ENCODE assay signal across 9 mouse cellular contexts in genomic region chr8:120293421-120294357, GRCm38 (mm10).
DNase-seq lines count a peak whose midpoint lies in the region; ATAC-seq and TF ChIP-seq lines count a peak whose summit lies in the region.
"Had no signal": no experiment of that assay in that cellular context is flagged by ENCODE, and none has a peak within 500 bp of the region (broad histone marks: within the 10 kb centered on the region; RNA-seq: fewer than 3 reads in every experiment).

No protein-coding gene starts in this region.

- peaks cover 7% of the 10 kb centered on the region; the same call in 1 of the 2 replicates for H3K27me3 ChIP-seq in hindbrain, embryonic 12.5 days
- no peaks in the 10 kb centered on the region for H3K27me3 ChIP-seq in midbrain, embryonic 13.5 days

- H3K4me1 ChIP-seq in hindbrain, embryonic 12.5 days = peaks cover 98% of the 10 kb centered on the region
- H3K4me1 ChIP-seq in midbrain, embryonic 13.5 days (replicated peaks) = peaks cover 99% of the 10 kb centered on the region

- DNase-seq in gastrocnemius, adult 2 months = no peak
- no peak for DNase-seq in gastrocnemius, postnatal 14 days
- DNase-seq in brain, embryonic 14.5 days (ENCODE audit: low read depth) = peak; percentile 92
- no peak for DNase-seq in urinary bladder, postnatal 4 days (ENCODE audit: low spot score in 2 of 2)
- no peak for DNase-seq in layer of hippocampus, postnatal 10 days (ENCODE audit: low spot score in 2 of 2)
- DNase-seq in embryo, embryonic 11 days = no peak
- DNase-seq: kidney, postnatal 36 days had no signal

- 0 out of 2 replicates have a peak overlapping the region, but pooled peaks have one; percentile 2 for H3K4me2 ChIP-seq in hindbrain, embryonic 12.5 days (replicated peaks)
- peak overlapping the region; percentile 11; the same call in 1 of the 2 replicates for H3K4me2 ChIP-seq in midbrain, embryonic 13.5 days (replicated peaks)

- no peak for TF ChIP-seq CTCF in gastrocnemius, adult 2 months (IDR thresholded peaks at IDR 0.05)
- TF ChIP-seq CTCF in brain, embryonic 14.5 days (IDR thresholded peaks at IDR 0.05; ENCODE audit: borderline replicate concordance, extremely low read depth, insufficient read depth, insufficient read length) = no peak

- H3K9me3 ChIP-seq in hindbrain, embryonic 12.5 days (replicated peaks) = no peaks in the 10 kb centered on the region
- H3K9me3 ChIP-seq in midbrain, embryonic 13.5 days = no peaks in the 10 kb centered on the region

- H3K27ac ChIP-seq in gastrocnemius, adult 2 months = peak overlapping the region; percentile 5; the same call in 1 of the 2 replicates
- H3K27ac ChIP-seq in hindbrain, embryonic 12.5 days = peak overlapping the region; percentile 92
- peak overlapping the region; percentile 89 for H3K27ac ChIP-seq in midbrain, embryonic 13.5 days

- 15% methylated on average over 18 of the region's 18 CpGs for WGBS in hindbrain, embryonic 12.5 days
- 16% methylated on average over 18 of the region's 18 CpGs for WGBS in midbrain, embryonic 13.5 days

- peak; percentile 18; the same call in 1 of the 2 replicates for ATAC-seq in hindbrain, embryonic 12.5 days (ENCODE audit: low FRiP score)
- peak; percentile 32 for ATAC-seq in midbrain, embryonic 13.5 days

- no peaks in the 10 kb centered on the region for H3K36me3 ChIP-seq in hindbrain, embryonic 12.5 days
- H3K36me3 ChIP-seq in midbrain, embryonic 13.5 days = no peaks in the 10 kb centered on the region

- H3K4me3 ChIP-seq in gastrocnemius, adult 2 months = no peak overlapping the region
- H3K4me3 ChIP-seq in hindbrain, embryonic 12.5 days = no peak overlapping the region
- H3K4me3 ChIP-seq in midbrain, embryonic 13.5 days (replicated peaks) = no peak overlapping the region

- TF ChIP-seq POLR2A in brain, embryonic 14.5 days (IDR thresholded peaks at IDR 0.05; ENCODE audit: borderline replicate concordance, extremely low read depth, insufficient read depth, insufficient read length, poor library complexity, severe bottlenecking) = no peak

- intact Hi-C loops in gastrocnemius, adult 2 months (cut with DNase I) = no loop called here
- intact Hi-C loops in gastrocnemius, postnatal 14 days (cut with DNase I; ENCODE audit: low total_unique reads) = no loop called here

- H3K9ac ChIP-seq in hindbrain, embryonic 12.5 days = peak overlapping the region; percentile 47
- H3K9ac ChIP-seq in midbrain, embryonic 13.5 days (replicated peaks) = peak overlapping the region; percentile 10; the same call in 1 of the 2 replicates

Comparison
In these comparisons a context has a peak if more than half of its experiments do, and no peak if none do; other contexts are left out.
1. H3K27ac ChIP-seq: peak in every context shown above with its lines; median percentile 92 in hindbrain, embryonic 12.5 days; 89 in midbrain, embryonic 13.5 days; 5 in gastrocnemius, adult 2 months.